Comparison of ENCODE assay signal across 9 mouse cellular contexts in genomic region chr16:35154641-35155390, GRCm38 (mm10). TPM values are rescaled to one million over a fixed set of nuclear protein-coding genes. Genes with fewer than 3 reads are reported as not detected.
A peak's percentile ranks its signal among the peaks of the same experiment; 100 is the strongest.
DNase-seq lines count a peak whose midpoint lies in the region; ATAC-seq lines count a peak whose summit lies in the region.
"Had no signal": no experiment of that assay in that cellular context is flagged by ENCODE, and none has a peak within 500 bp of the region (broad histone marks: within the 10 kb centered on the region; RNA-seq: fewer than 3 reads in every experiment).

Gene Adcy5 (plus strand): TSS chr16:35154877.

- peaks cover 47% of the 10 kb centered on the region for H3K27me3 ChIP-seq in forebrain, embryonic 11.5 days (ENCODE audit: control insufficient read depth, insufficient read depth, low read length)
- H3K27me3 ChIP-seq in hindbrain, embryonic 10.5 days (ENCODE audit: insufficient read depth, poor library complexity, severe bottlenecking): peaks cover 89% of the 10 kb centered on the region
- H3K27me3 ChIP-seq in midbrain, embryonic 15.5 days (replicated peaks): peaks cover 25% of the 10 kb centered on the region; the same call in 1 of the 2 replicates

- no peaks in the 10 kb centered on the region for H3K36me3 ChIP-seq in forebrain, embryonic 11.5 days (ENCODE audit: control insufficient read depth, insufficient read depth, low read length)
- no peaks in the 10 kb centered on the region for H3K36me3 ChIP-seq in hindbrain, embryonic 10.5 days
- H3K36me3 ChIP-seq in midbrain, embryonic 15.5 days (replicated peaks): no peaks in the 10 kb centered on the region

- no peaks in the 10 kb centered on the region for H3K9me3 ChIP-seq in forebrain, embryonic 11.5 days (ENCODE audit: control insufficient read depth, low read length)
- no peaks in the 10 kb centered on the region for H3K9me3 ChIP-seq in hindbrain, embryonic 10.5 days
- no peaks in the 10 kb centered on the region for H3K9me3 ChIP-seq in midbrain, embryonic 15.5 days

- DNase-seq in gastrocnemius, postnatal 10 days: peak; percentile 50
- no peak for DNase-seq in gastrocnemius, adult 8-10 months (ENCODE audit: low spot score in 2 of 2)
- DNase-seq in adrenal gland, postnatal 36 days: peak; percentile 33 to 62
- DNase-seq in forebrain, embryonic 11.5 days (ENCODE audit: low spot score): peak; percentile 79
- peak; percentile 72 for DNase-seq in hindbrain, embryonic 10.5 days (ENCODE audit: low spot score)
- peak; percentile 51 for DNase-seq in left cerebral cortex, postnatal 4 days
- peak; percentile 29 for DNase-seq in yolk sac, embryonic 10.5 days (ENCODE audit: low spot score)

- under 1% methylated on average over 71 of the region's 104 CpGs for WGBS in forebrain, embryonic 11.5 days
- WGBS in hindbrain, embryonic 10.5 days: under 1% methylated on average over 91 of the region's 104 CpGs
- WGBS in midbrain, embryonic 15.5 days: under 1% methylated on average over 71 of the region's 104 CpGs

- peak within 1 kb of the TSS; percentile 76 for H3K9ac ChIP-seq in forebrain, embryonic 11.5 days (ENCODE audit: low read length)
- H3K9ac ChIP-seq in midbrain, embryonic 15.5 days: peak within 1 kb of the TSS; percentile 85

- H3K4me2 ChIP-seq in forebrain, embryonic 11.5 days (ENCODE audit: low read depth, low read length, severe bottlenecking): peak within 1 kb of the TSS; percentile 96
- H3K4me2 ChIP-seq in midbrain, embryonic 15.5 days: peak within 1 kb of the TSS; percentile 64

- ATAC-seq in forebrain, embryonic 11.5 days (replicated peaks; ENCODE audit: low FRiP score): peak; percentile 66
- peak; percentile 66 for ATAC-seq in midbrain, embryonic 15.5 days (replicated peaks)

- no peak within 1 kb of the TSS for H3K27ac ChIP-seq in forebrain, embryonic 11.5 days (ENCODE audit: low read depth, low read length)
- peak within 1 kb of the TSS; percentile 86 for H3K27ac ChIP-seq in hindbrain, embryonic 10.5 days
- peak within 1 kb of the TSS; percentile 90 for H3K27ac ChIP-seq in midbrain, embryonic 15.5 days

- peaks cover 17% of the 10 kb centered on the region; the same call in 1 of the 2 replicates for H3K4me1 ChIP-seq in forebrain, embryonic 11.5 days (replicated peaks; ENCODE audit: control insufficient read depth, insufficient read depth, low read length)
- H3K4me1 ChIP-seq in hindbrain, embryonic 10.5 days (replicated peaks): peaks cover 53% of the 10 kb centered on the region
- peaks cover 60% of the 10 kb centered on the region for H3K4me1 ChIP-seq in midbrain, embryonic 15.5 days

- intact Hi-C loops in left cerebral cortex, postnatal 4 days (cut with DNase I): loop anchor here (2.0 kb wide), 1 partner anchor 116 kb away; no protein-coding TSS in a partner anchor

- H3K4me3 ChIP-seq in forebrain, embryonic 11.5 days (ENCODE audit: low read depth, low read length): peak within 1 kb of the TSS; percentile 71
- H3K4me3 ChIP-seq in hindbrain, embryonic 10.5 days: peak within 1 kb of the TSS; percentile 77
- H3K4me3 ChIP-seq in midbrain, embryonic 15.5 days: peak within 1 kb of the TSS; percentile 66

RNA-seq across cellular contexts. Expression of gene Adcy5, which starts in this region (rescaled TPM):
- total RNA-seq in gastrocnemius, postnatal 10 days (2021): 1 to 10 TPM; 2.4 to 3.1 TPM
- 1 to 10 TPM; 1.2 to 2.9 (median 1.9) TPM for total RNA-seq in gastrocnemius, adult 8-10 months (2022)
- total RNA-seq in adrenal gland, postnatal 36 days (2021): 10 to 100 TPM in 1 of 2 experiments, 1 to 10 TPM in 1; 7.8 to 13.9 TPM
- 1.8 and 2.1 TPM in 2 replicates for polyA plus RNA-seq in forebrain, embryonic 11.5 days (2014; fragmentation: Nextera tagmentation; extraction: Ambion mirVana)
- polyA plus RNA-seq in hindbrain, embryonic 10.5 days (2016; fragmentation: Nextera tagmentation; extraction: Ambion mirVana): 0.80 and 1.9 TPM in 2 replicates
- 10 to 100 TPM; 82.1 to 83.3 TPM for total RNA-seq in left cerebral cortex, postnatal 4 days (2021)
- polyA plus RNA-seq in midbrain, embryonic 15.5 days (2015; fragmentation: Nextera tagmentation; extraction: Ambion mirVana): 8.7 and 9.1 TPM in 2 replicates
- total RNA-seq: hematopoietic stem cell, adult 5-6 weeks had no signal

Comparison
In these comparisons a context has a peak if more than half of its experiments do, and no peak if none do; other contexts are left out.
1. RNA of gene Adcy5 (total RNA-seq): 82.1 to 83.3 TPM in left cerebral cortex, postnatal 4 days; 7.8 to 13.9 TPM in adrenal gland, postnatal 36 days, 2.4 to 3.1 TPM in gastrocnemius, postnatal 10 days and 1.2 to 2.9 TPM in gastrocnemius, adult 8-10 months; every median in the first group is over 4 times any median in the second.
2. DNase-seq: peak in gastrocnemius, postnatal 10 days (single experiment), adrenal gland, postnatal 36 days (2 of 2), forebrain, embryonic 11.5 days (single experiment), hindbrain, embryonic 10.5 days (single experiment), left cerebral cortex, postnatal 4 days (single experiment) and yolk sac, embryonic 10.5 days (single experiment); none in gastrocnemius, adult 8-10 months (0 of 2).
3. Peak in every context shown above with its lines, with median percentiles within 50 percentile points of each other: H3K4me3 ChIP-seq.